Mouse (Mus musculus): ENCODE measurements around the gene Frrs1l.
A peak's percentile ranks its signal among the peaks of the same experiment; 100 is the strongest.

The Frrs1l gene

DNA sequence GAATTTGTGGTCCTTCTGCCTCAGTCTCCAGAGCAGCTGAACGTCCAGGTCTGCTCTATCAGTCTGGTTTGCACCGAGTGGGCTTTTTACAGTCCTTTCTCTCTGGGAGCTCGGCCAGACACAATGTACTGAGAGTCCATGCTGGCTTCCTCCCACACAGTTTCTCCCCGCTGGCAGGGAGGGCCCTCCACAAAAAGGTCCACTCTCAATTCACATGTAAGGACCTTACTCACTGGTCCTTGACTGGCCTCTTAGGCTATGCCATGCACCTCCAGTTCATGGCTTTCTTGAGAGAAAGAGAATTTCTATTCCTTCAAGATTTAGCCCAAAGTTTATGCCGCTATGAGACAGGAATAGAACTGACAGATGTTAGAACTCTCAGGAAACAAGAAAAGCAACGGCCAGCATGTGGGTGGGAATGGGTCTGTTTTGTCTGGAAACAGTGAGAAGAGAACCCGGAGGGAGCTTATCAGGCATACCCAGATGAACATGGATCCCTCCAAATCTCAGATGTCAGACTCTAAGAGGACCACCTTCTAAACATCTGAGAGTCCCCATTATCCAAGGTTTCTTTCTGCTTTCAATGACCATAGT is 24.5 kb downstream of the Frrs1l start:
- no peak for DNase-seq

GRCm38 (mm10) chr4:56963687-56964086 is 26.5 kb downstream of the Frrs1l start:
- no peak for DNase-seq

- peak; percentile 56 for DNase-seq
Measured at GRCm38 (mm10) chr4:56961320-56961925, 28.8 kb downstream of the Frrs1l start.

DNA sequence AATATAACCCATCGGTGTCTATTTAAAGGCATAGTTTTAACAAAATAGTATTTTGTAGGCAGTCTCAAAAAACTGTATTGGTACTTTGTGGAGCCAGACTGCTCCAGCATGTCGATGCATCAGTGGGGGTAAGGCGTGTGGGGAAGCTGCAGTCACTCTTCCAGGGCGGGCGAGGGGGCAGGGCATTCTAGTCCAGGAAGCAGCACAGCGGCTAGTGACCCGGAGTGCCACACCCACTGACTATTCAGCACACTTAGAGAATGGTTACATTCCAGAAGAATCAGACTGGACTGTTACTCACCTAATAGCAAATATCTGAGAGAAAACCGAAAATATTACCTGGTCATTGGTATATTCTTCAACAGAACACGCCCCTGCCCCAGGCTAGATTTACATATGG is 32.7 kb downstream of the Frrs1l start:
- no peak for DNase-seq

- no peak for DNase-seq
Measured at GRCm38 (mm10) chr4:56953235-56953634, 37.0 kb downstream of the Frrs1l start.

- DNase-seq: no peak
Measured at GRCm38 (mm10) chr4:56951701-56952100, 38.5 kb downstream of the Frrs1l start.

- DNase-seq: peak; percentile 38
Measured at GRCm38 (mm10) chr4:56949494-56949893, 40.7 kb downstream of the Frrs1l start.

DNA sequence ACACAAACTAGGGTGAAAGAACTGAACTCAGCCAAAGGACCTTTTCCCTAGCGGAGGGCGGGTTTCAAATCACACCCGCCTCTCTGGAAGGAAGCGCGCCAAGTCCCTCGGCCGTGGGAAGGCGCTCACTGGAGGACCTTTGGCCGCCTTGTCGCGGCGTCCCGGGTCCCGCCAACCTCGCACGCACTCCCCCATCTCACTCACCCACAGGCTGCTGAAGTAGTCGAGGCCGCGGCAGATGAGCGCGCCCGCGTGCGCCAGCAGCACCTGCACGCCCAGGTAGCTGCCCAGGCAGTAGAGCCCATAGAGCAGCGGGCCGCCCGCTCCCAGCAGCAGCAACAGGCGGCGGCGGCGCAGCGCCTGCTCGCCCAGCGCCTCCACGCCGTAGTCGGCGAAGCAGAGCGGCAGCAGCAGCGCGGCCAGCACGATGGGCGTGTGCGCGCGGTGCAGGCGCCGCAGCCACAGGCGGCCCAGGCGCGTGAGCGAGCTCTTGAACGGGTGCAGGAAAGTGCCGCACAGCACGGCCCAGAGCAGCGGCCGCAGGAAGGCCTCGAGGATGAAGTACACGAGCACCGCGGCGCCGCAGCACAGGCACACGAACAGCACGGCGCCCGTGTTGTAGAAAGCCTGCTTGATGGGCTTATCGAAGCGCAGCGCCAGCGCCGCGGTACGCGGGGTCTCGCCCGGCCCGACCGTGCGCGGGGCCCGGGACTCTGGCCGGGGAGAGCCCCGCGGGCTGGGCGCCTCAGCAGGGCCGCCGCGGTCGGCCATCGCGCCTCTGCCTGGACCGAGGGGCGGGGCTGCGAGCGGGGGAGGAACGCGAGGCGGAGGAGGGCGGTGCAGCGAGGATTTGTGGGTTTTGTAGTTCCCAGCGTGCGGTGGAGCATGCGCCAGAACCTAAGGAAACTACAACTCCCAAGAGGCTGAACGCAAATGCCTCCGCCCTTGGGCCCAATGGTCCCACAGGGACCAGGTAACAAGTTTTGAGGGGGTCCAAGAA is 43.2 kb downstream of the Frrs1l start, which contains the start of gene Tmem245:
Tmem245 (minus strand) TSS at position 797 of the 1,000 bp plus-strand sequence.
- DNase-seq: peak; percentile 97

GRCm38 (mm10) chr4:56946180-56946579 is 44.0 kb downstream of the Frrs1l start:
- no peak for DNase-seq

GRCm38 (mm10) chr4:56944286-56944685 is 45.9 kb downstream of the Frrs1l start:
- DNase-seq: peak; percentile 75

GRCm38 (mm10) chr4:56943258-56943657 is 46.9 kb downstream of the Frrs1l start:
- no peak for DNase-seq

- no peak for DNase-seq
Measured at GRCm38 (mm10) chr4:56942567-56942966, 47.6 kb downstream of the Frrs1l start.

DNA sequence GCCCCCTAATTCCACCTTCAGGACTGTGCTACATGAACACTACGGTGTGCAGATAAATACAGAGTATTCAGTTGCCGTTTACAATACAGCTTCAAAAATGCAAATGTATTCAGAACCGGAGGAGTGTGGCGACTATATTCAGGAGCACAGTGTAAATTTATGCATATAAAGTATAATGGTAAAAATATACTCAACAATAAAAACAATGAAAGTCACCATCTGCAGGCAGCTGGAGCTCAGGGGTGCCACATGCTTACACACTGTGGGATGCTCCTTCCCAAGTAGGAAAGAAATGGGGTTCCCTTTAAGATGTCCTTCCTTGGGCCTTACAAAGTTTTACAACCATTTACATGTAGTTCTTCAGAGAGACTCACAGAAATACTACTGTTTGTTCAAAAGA is 48.7 kb downstream of the Frrs1l start:
- DNase-seq: no peak

GRCm38 (mm10) chr4:56937136-56937535 is 53.1 kb downstream of the Frrs1l start:
- peak; percentile 36 for DNase-seq

- DNase-seq: no peak
Measured at GRCm38 (mm10) chr4:56935327-56935726, 54.9 kb downstream of the Frrs1l start.

GRCm38 (mm10) chr4:56933154-56933553 is 57.0 kb downstream of the Frrs1l start:
- DNase-seq: no peak

DNA sequence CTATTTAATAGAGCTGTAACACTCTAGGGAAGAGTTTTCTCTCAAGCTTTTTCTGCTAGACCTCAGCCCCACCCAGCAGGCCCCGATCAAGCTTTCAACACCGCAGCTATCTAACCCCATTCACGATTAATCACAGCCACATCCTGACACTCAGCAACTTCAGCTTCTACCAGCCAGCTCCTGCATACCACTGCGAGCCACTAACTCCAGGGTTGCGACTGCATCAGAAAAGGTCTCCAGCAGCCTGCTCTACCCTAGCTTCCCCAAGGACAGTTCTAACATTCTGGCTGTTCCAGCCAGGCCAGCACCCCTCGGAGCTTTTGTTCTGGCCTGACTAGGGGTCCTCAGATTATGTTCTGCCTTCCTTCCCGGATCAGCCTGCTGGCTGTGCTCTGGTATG is 58.1 kb downstream of the Frrs1l start:
- no peak for DNase-seq

DNA sequence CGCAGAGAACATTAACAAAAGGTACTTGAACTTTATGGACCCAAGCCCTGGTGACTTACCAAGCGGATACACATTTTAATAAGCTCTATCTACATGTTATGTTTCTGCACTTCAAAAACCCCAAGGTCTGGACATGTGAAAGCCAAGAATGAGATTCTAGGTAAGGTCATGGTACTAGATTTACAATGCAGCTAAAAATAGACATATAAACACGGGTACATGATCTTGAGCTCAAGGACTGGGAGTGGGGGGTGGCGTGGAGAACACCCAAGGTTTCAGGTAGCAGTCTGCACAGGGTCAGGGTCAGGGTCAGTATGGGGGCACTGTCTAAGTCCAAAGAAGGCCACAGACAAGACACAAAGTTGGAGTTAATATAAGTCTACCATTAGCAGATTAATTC is 59.9 kb downstream of the Frrs1l start:
- peak; percentile 33 for DNase-seq

GRCm38 (mm10) chr4:56926971-56927370 is 63.2 kb downstream of the Frrs1l start:
- DNase-seq: no peak

DNA sequence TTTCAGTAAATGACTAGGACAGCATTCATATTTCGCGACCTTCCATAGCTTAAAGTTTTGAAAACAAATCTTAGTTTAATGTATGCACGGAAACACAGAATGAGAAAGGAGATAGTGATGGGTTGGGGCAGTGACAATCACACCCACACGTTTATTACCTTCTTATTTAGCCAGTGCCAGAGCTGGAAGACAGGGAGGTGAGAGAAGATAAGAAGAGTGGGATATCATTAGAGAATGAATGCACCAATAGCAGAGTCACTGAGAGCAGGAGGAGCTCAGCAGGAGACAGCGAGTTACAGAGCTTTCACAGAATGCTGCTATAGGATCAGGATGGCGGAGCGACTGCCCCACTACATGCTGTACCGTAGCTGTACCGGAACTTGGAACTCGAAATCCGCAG is 68.0 kb downstream of the Frrs1l start:
- no peak for DNase-seq

DNA sequence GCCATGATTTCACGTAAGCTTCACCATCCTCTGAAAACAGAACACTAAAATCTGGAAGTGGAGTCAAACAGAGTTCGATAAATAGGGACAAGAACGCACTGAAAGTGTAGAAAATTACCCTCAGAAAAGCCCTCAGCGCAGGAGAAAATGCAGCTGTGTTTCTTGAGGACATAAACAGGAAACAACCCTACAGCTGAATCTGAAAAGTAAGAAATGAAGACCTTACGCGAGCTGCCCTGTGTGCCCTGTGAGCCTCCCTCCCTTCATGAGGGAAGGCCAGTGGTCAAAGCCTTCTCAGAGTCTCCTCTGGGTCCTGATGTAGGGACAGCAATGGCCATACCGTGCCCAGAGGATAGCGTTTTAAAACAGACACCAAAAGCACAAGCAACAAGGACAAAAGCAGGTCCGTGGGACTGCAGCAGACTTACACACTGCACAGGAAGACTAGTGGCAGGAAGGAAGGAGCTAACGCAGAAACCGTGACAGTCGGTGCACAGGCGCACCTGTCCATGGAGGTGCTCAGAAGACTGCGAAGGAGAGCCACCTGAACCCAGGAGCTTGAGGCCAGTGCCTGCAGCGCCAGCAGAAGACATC is 74.4 kb downstream of the Frrs1l start:
- no peak for DNase-seq

- no peak for DNase-seq
Measured at GRCm38 (mm10) chr4:56914761-56915160, 75.4 kb downstream of the Frrs1l start.

GRCm38 (mm10) chr4:56914338-56914737 is 75.9 kb downstream of the Frrs1l start:
- DNase-seq: no peak
